Comparison of ENCODE assay signal across 34 mouse cellular contexts in genomic region chr8:122605367-122605766, GRCm38 (mm10). TPM values are rescaled to one million over a fixed set of nuclear protein-coding genes. Genes with fewer than 3 reads are reported as not detected.
DNase-seq lines count a peak whose midpoint lies in the region; ATAC-seq and TF ChIP-seq lines count a peak whose summit lies in the region.
"Had no signal": no experiment of that assay in that cellular context is flagged by ENCODE, and none has a peak within 500 bp of the region (broad histone marks: within the 10 kb centered on the region; RNA-seq: fewer than 3 reads in every experiment).

No protein-coding gene starts in this region.

- H3K9me3 ChIP-seq in heart, embryonic 12.5 days (replicated peaks) = no peaks in the 10 kb centered on the region
- H3K9me3 ChIP-seq: embryonic facial prominence, embryonic 12.5 days; megakaryocyte, embryonic 14.5 days; neural tube, embryonic 13.5 days had no signal

- no peak for TF ChIP-seq POLR2A in bone marrow macrophage, adult 2 months (IDR thresholded peaks at IDR 0.05; ENCODE audit: borderline replicate concordance, low read depth, low read length)

- no peak overlapping the region for H3K9ac ChIP-seq in heart, embryonic 12.5 days
- H3K9ac ChIP-seq: embryonic facial prominence, embryonic 12.5 days; hindbrain, embryonic 14.5 days; neural tube, embryonic 13.5 days had no signal

- H3K4me3 ChIP-seq in heart, embryonic 12.5 days = no peak overlapping the region
- no peak overlapping the region for H3K4me3 ChIP-seq in bone marrow macrophage, adult 2 months (ENCODE audit: insufficient read depth, low read length)
- H3K4me3 ChIP-seq: embryonic facial prominence, embryonic 12.5 days; gastrocnemius, adult 2 months; myocyte; neural tube, embryonic 13.5 days had no signal

- H3K4me1 ChIP-seq in heart, embryonic 12.5 days (replicated peaks) = peaks cover 11% of the 10 kb centered on the region
- H3K4me1 ChIP-seq in bone marrow macrophage, adult 2 months (ENCODE audit: control insufficient read depth, insufficient read depth, low read length) = peaks cover 24% of the 10 kb centered on the region

- ATAC-seq in heart, embryonic 12.5 days (ENCODE audit: insufficient number of reproducible peaks, low FRiP score) = no peak
- ATAC-seq: inflammation-experienced regulatory T-cells, adult 6 months had no signal

- peaks cover 9% of the 10 kb centered on the region for H3K36me3 ChIP-seq in heart, embryonic 12.5 days
- H3K36me3 ChIP-seq in splenic B cell, adult 2 months (ENCODE audit: control insufficient read depth, insufficient read depth, low read length, poor library complexity, severe bottlenecking) = no peaks in the 10 kb centered on the region; the same call in none of the 2 replicates
- H3K36me3 ChIP-seq: embryonic facial prominence, embryonic 12.5 days; neural tube, embryonic 13.5 days had no signal

- DNase-seq in heart, adult 8-10 months (ENCODE audit: low spot score) = no peak
- DNase-seq in right cerebral cortex, postnatal 25 days = peak; percentile 11
- no peak for DNase-seq in right cerebral cortex, postnatal 36 days (ENCODE audit: low spot score in 2 of 2)
- peak; percentile 44 for DNase-seq in splenic B cell, adult 2 months (ENCODE audit: low read depth, low spot score)
- no peak for DNase-seq in urinary bladder, postnatal 10 days (ENCODE audit: low spot score)
- no peak for DNase-seq in layer of hippocampus, adult 8-10 months (ENCODE audit: low spot score in 2 of 2)
- DNase-seq: adrenal gland, adult 2 months; cerebellum, adult 18-20 months; cerebellum, postnatal 14 days; gastrocnemius, adult 2 months; heart, postnatal 4 days; kidney, adult 18-20 months; left cerebral cortex, postnatal 4 days; lung, postnatal 10 days; midbrain, embryonic 14.5 days; thymus, postnatal 25 days had no signal

- 50% methylated on average over 4 of the region's 4 CpGs for WGBS in heart, embryonic 12.5 days

- no peaks in the 10 kb centered on the region for H3K27me3 ChIP-seq in heart, embryonic 12.5 days (replicated peaks)
- H3K27me3 ChIP-seq in splenic B cell, adult 2 months (ENCODE audit: control insufficient read depth, insufficient read depth, low read length, poor library complexity, severe bottlenecking) = no peaks in the 10 kb centered on the region
- H3K27me3 ChIP-seq: embryonic facial prominence, embryonic 12.5 days; neural tube, embryonic 13.5 days had no signal

- TF ChIP-seq CTCF in bone marrow macrophage, adult 2 months (IDR thresholded peaks at IDR 0.05; ENCODE audit: low read depth, low read length) = no peak

- peak overlapping the region; percentile 54; the same call in 1 of the 2 replicates for H3K27ac ChIP-seq in heart, embryonic 12.5 days (ENCODE audit: poor library complexity, severe bottlenecking)
- peak overlapping the region; percentile 59 for H3K27ac ChIP-seq in bone marrow macrophage, adult 2 months (ENCODE audit: insufficient read depth, low read depth, low read length)
- H3K27ac ChIP-seq: embryonic facial prominence, embryonic 12.5 days; gastrocnemius, adult 2 months; hindbrain, embryonic 14.5 days; kidney, postnatal 0 days; neural tube, embryonic 13.5 days had no signal

- peak overlapping the region; percentile 12; the same call in 1 of the 2 replicates for H3K4me2 ChIP-seq in heart, embryonic 12.5 days
- H3K4me2 ChIP-seq: embryonic facial prominence, embryonic 12.5 days; hindbrain, embryonic 14.5 days; neural tube, embryonic 13.5 days had no signal

RNA-seq across cellular contexts. Expression of gene Galns, which starts 5.9 kb away (rescaled TPM):
- polyA plus RNA-seq in heart, embryonic 12.5 days (2016; fragmentation: Nextera tagmentation; extraction: Ambion mirVana) = 12.7 and 13.5 TPM in 2 replicates
- total RNA-seq in heart, adult 8-10 months (2022) = 1 to 10 TPM; 3.5 to 5.2 (median 4.4) TPM
- 32.8 and 36.7 TPM in 2 replicates for polyA plus RNA-seq in bone marrow macrophage, adult 2 months (2012; ENCODE audit: insufficient read depth, insufficient read length, missing spikeins)
- total RNA-seq in layer of hippocampus, adult 8-10 months (2022) = 10 to 100 TPM in 2 of 4 experiments, 1 to 10 TPM in 2; 8.0 to 16.5 (median 11.9) TPM

RNA-seq across cellular contexts. Expression of gene Trappc2l, which starts 6.1 kb away (rescaled TPM):
- 45.1 and 45.8 TPM in 2 replicates for polyA plus RNA-seq in heart, embryonic 12.5 days (2016; fragmentation: Nextera tagmentation; extraction: Ambion mirVana)
- 10 to 100 TPM; 62.8 to 66.2 (median 63.3) TPM for total RNA-seq in heart, adult 8-10 months (2022)
- 55.0 and 59.6 TPM in 2 replicates for polyA plus RNA-seq in bone marrow macrophage, adult 2 months (2012; ENCODE audit: insufficient read depth, insufficient read length, missing spikeins)
- total RNA-seq in layer of hippocampus, adult 8-10 months (2022) = 10 to 100 TPM; 72.6 to 90.6 (median 75.3) TPM

RNA-seq across cellular contexts. Expression of gene Pabpn1l, which starts 17.2 kb away (rescaled TPM):
- not detected in 2 replicates for polyA plus RNA-seq in heart, embryonic 12.5 days (2016; fragmentation: Nextera tagmentation; extraction: Ambion mirVana)
- under 1 TPM in 2 of 4 experiments, not detected in 2; 0.24 to 0.57 TPM for total RNA-seq in heart, adult 8-10 months (2022)
- polyA plus RNA-seq in bone marrow macrophage, adult 2 months (2012; ENCODE audit: insufficient read depth, insufficient read length, missing spikeins) = not detected in 2 replicates
- not detected for total RNA-seq in layer of hippocampus, adult 8-10 months (2022)
- total RNA-seq: adrenal gland, adult 2 months; adrenal gland, postnatal 4 days; gastrocnemius, adult 2 months; heart, postnatal 4 days; layer of hippocampus, postnatal 10 days; left cerebral cortex, adult 8-10 months; left cerebral cortex, postnatal 4 days; liver, adult 2 months; MEL had no signal
- polyA plus RNA-seq: adrenal gland, adult 2 months; embryonic facial prominence, embryonic 12.5 days; forebrain, embryonic 11.5 days; gonadal fat pad, adult 2 months; hindbrain, embryonic 14.5 days; inflammation-experienced regulatory T-cells, adult 6 months; liver, adult 2 months; liver, embryonic 16.5 days; midbrain, embryonic 14.5 days; neural tube, embryonic 13.5 days; stomach, embryonic 14.5 days had no signal

RNA-seq across cellular contexts. Expression of gene Aprt, which starts 28.7 kb away (rescaled TPM):
- 209 and 232 TPM in 2 replicates for polyA plus RNA-seq in heart, embryonic 12.5 days (2016; fragmentation: Nextera tagmentation; extraction: Ambion mirVana)
- total RNA-seq in heart, adult 8-10 months (2022) = 10 to 100 TPM; 39.5 to 50.6 (median 44.3) TPM
- polyA plus RNA-seq in bone marrow macrophage, adult 2 months (2012; ENCODE audit: insufficient read depth, insufficient read length, missing spikeins) = 187 and 203 TPM in 2 replicates
- 10 to 100 TPM; 56.8 to 69.3 (median 60.2) TPM for total RNA-seq in layer of hippocampus, adult 8-10 months (2022)

RNA-seq across cellular contexts. Expression of gene Cdt1, which starts 37.6 kb away (rescaled TPM):
- polyA plus RNA-seq in heart, embryonic 12.5 days (2016; fragmentation: Nextera tagmentation; extraction: Ambion mirVana) = 36.9 and 38.9 TPM in 2 replicates
- 1 to 10 TPM; 1.9 to 2.4 (median 2.2) TPM for total RNA-seq in heart, adult 8-10 months (2022)
- polyA plus RNA-seq in bone marrow macrophage, adult 2 months (2012; ENCODE audit: insufficient read depth, insufficient read length, missing spikeins) = 18.5 and 22.9 TPM in 2 replicates
- total RNA-seq in layer of hippocampus, adult 8-10 months (2022) = 1 to 10 TPM; 1.4 to 2.4 (median 1.7) TPM

Comparison
In these comparisons a context has a peak if more than half of its experiments do, and no peak if none do; other contexts are left out.
1. DNase-seq: peak in right cerebral cortex, postnatal 25 days (single experiment) and splenic B cell, adult 2 months (single experiment); none in heart, adult 8-10 months (single experiment), right cerebral cortex, postnatal 36 days (0 of 2), urinary bladder, postnatal 10 days (single experiment) and layer of hippocampus, adult 8-10 months (0 of 2).